ENCODE assay signal across 8 mouse cellular contexts in genomic region chrX:134585103-134586002, GRCm38 (mm10). TPM values are rescaled to one million over a fixed set of nuclear protein-coding genes. Genes with fewer than 3 reads are reported as not detected.
DNase-seq lines count a peak whose midpoint lies in the region; ATAC-seq and TF ChIP-seq lines count a peak whose summit lies in the region.

Gene Rpl36a (plus strand): TSS chrX:134585654.

- intact Hi-C loops in heart, postnatal 10 days (cut with DNase I), result no loop called here

- TF ChIP-seq POLR2A in ES-Bruce4 (IDR thresholded peaks at IDR 0.05; ENCODE audit: insufficient read depth, low read length), result peak; percentile 87

- H3K27me3 ChIP-seq in ES-Bruce4 (ENCODE audit: control insufficient read depth, insufficient read depth, low read length, poor library complexity, severe bottlenecking), result no peaks in the 10 kb centered on the region
- H3K27me3 ChIP-seq in forebrain, embryonic 13.5 days, result no peaks in the 10 kb centered on the region
- H3K27me3 ChIP-seq in liver, postnatal 0 days (ENCODE audit: insufficient read depth, low read length), result no peaks in the 10 kb centered on the region
- no peaks in the 10 kb centered on the region for H3K27me3 ChIP-seq in neural tube, embryonic 14.5 days (ENCODE audit: control insufficient read depth, insufficient read depth, low read length)

- H3K9me3 ChIP-seq in ES-Bruce4 (replicated peaks; ENCODE audit: control insufficient read depth, insufficient read depth, low read length, poor library complexity, severe bottlenecking), result no peaks in the 10 kb centered on the region
- H3K9me3 ChIP-seq in forebrain, embryonic 13.5 days (replicated peaks), result no peaks in the 10 kb centered on the region
- no peaks in the 10 kb centered on the region for H3K9me3 ChIP-seq in liver, postnatal 0 days (ENCODE audit: low read length)
- no peaks in the 10 kb centered on the region for H3K9me3 ChIP-seq in neural tube, embryonic 14.5 days (ENCODE audit: control insufficient read depth, low read length)

- peak; percentile 93 for DNase-seq in heart, postnatal 10 days
- DNase-seq in large intestine, adult 2 months (ENCODE audit: low read depth, low spot score), result peak; percentile 46
- DNase-seq in liver, postnatal 0 days, result peak; percentile 90
- peak; percentile 88 for DNase-seq in testis, postnatal 10 days (ENCODE audit: low spot score)

- peak within 1 kb of the TSS; percentile 98 for H3K4me3 ChIP-seq in ES-Bruce4 (ENCODE audit: low read depth, low read length)
- H3K4me3 ChIP-seq in forebrain, embryonic 13.5 days, result peak within 1 kb of the TSS; percentile 52
- H3K4me3 ChIP-seq in liver, postnatal 0 days (ENCODE audit: low read depth, low read length), result peak within 1 kb of the TSS; percentile 55
- peak within 1 kb of the TSS; percentile 41 for H3K4me3 ChIP-seq in neural tube, embryonic 14.5 days (ENCODE audit: low read depth, low read length)

- peak within 1 kb of the TSS; percentile 82 for H3K27ac ChIP-seq in ES-Bruce4 (ENCODE audit: insufficient read depth, low read length)
- H3K27ac ChIP-seq in forebrain, embryonic 13.5 days, result peak within 1 kb of the TSS; percentile 88
- H3K27ac ChIP-seq in liver, postnatal 0 days (ENCODE audit: low read depth), result peak within 1 kb of the TSS; percentile 78
- H3K27ac ChIP-seq in neural tube, embryonic 14.5 days (ENCODE audit: low read depth, low read length), result peak within 1 kb of the TSS; percentile 71

- H3K9ac ChIP-seq in ES-Bruce4 (ENCODE audit: low read depth, poor library complexity, severe bottlenecking), result peak within 1 kb of the TSS; percentile 59
- peak within 1 kb of the TSS; percentile 76 for H3K9ac ChIP-seq in forebrain, embryonic 13.5 days
- peak within 1 kb of the TSS; percentile 67 for H3K9ac ChIP-seq in liver, postnatal 0 days (replicated peaks)
- peak within 1 kb of the TSS; percentile 47 for H3K9ac ChIP-seq in neural tube, embryonic 14.5 days (replicated peaks; ENCODE audit: low read depth, low read length)

- peak; percentile 99 for ATAC-seq in cerebellum, adult (ENCODE audit: insufficient number of reproducible peaks, low FRiP score, low TSS enrichment)
- peak; percentile 98 for ATAC-seq in forebrain, embryonic 13.5 days
- ATAC-seq in liver, postnatal 0 days, result peak; percentile 96
- peak; percentile 98 for ATAC-seq in neural tube, embryonic 14.5 days (ENCODE audit: low read depth)

- H3K4me2 ChIP-seq in forebrain, embryonic 13.5 days, result peak within 1 kb of the TSS; percentile 64
- H3K4me2 ChIP-seq in liver, postnatal 0 days (ENCODE audit: low read depth, low read length), result peak within 1 kb of the TSS; percentile 73
- peak within 1 kb of the TSS; percentile 61 for H3K4me2 ChIP-seq in neural tube, embryonic 14.5 days (ENCODE audit: low read depth, low read length)

- TF ChIP-seq CTCF in ES-Bruce4 (IDR thresholded peaks at IDR 0.05; ENCODE audit: low read depth, low read length), result peak; percentile 44
- peak; percentile 83 for TF ChIP-seq CTCF in liver, postnatal 0 days (IDR thresholded peaks at IDR 0.05; ENCODE audit: low read depth)

- no peaks in the 10 kb centered on the region for H3K4me1 ChIP-seq in ES-Bruce4 (ENCODE audit: control insufficient read depth, insufficient read depth, low read length)
- peaks cover 6% of the 10 kb centered on the region; the same call in 1 of the 2 replicates for H3K4me1 ChIP-seq in forebrain, embryonic 13.5 days
- no peaks in the 10 kb centered on the region for H3K4me1 ChIP-seq in liver, postnatal 0 days (ENCODE audit: insufficient read depth)
- no peaks in the 10 kb centered on the region for H3K4me1 ChIP-seq in neural tube, embryonic 14.5 days (ENCODE audit: control insufficient read depth, insufficient read depth, low read length)

- WGBS in forebrain, embryonic 13.5 days, result 24% methylated on average over 45 of the region's 45 CpGs
- WGBS in large intestine, adult 2 months, result 15% methylated on average over 45 of the region's 45 CpGs
- 23% methylated on average over 45 of the region's 45 CpGs for WGBS in liver, postnatal 0 days (ENCODE audit: insufficient replicate concordance)
- WGBS in neural tube, embryonic 14.5 days, result 14% methylated on average over 45 of the region's 45 CpGs

- no peak for TF ChIP-seq EP300 in ES-Bruce4 (IDR thresholded peaks at IDR 0.05; ENCODE audit: insufficient read depth, low read depth, low read length)
- peak; percentile 58; the same call in 1 of the 2 replicates for TF ChIP-seq EP300 in liver, postnatal 0 days (IDR thresholded peaks at IDR 0.05; ENCODE audit: low read depth)

- peaks cover 34% of the 10 kb centered on the region for H3K36me3 ChIP-seq in ES-Bruce4 (ENCODE audit: control insufficient read depth, insufficient read depth, low read length, poor library complexity, severe bottlenecking)
- H3K36me3 ChIP-seq in forebrain, embryonic 13.5 days (ENCODE audit: poor library complexity, severe bottlenecking), result peaks cover 12% of the 10 kb centered on the region; the same call in 1 of the 2 replicates
- peaks cover 5% of the 10 kb centered on the region; the same call in 1 of the 2 replicates for H3K36me3 ChIP-seq in liver, postnatal 0 days (replicated peaks; ENCODE audit: insufficient read depth, low read length)
- no peaks in the 10 kb centered on the region for H3K36me3 ChIP-seq in neural tube, embryonic 14.5 days (ENCODE audit: control insufficient read depth, insufficient read depth, low read length)

RNA-seq across cellular contexts. Expression of gene Rpl36a, which starts in this region (rescaled TPM):
- polyA plus RNA-seq in ES-Bruce4 (2011; ENCODE audit: insufficient read depth, insufficient read length, low read depth, missing spikeins), result 1,186 and 1,244 TPM in 2 replicates
- polyA plus RNA-seq in forebrain, embryonic 13.5 days (2015; fragmentation: Nextera tagmentation; extraction: Ambion mirVana), result 264 and 325 TPM in 2 replicates
- 100 to 1,000 TPM; 186 TPM for total RNA-seq in heart, postnatal 10 days (2021)
- 141 and 203 TPM in 2 replicates for polyA plus RNA-seq in large intestine, adult 2 months (2012; rRNA removed)
- 306 and 323 TPM in 2 replicates for polyA plus RNA-seq in liver, postnatal 0 days (2015; fragmentation: Nextera tagmentation; extraction: Ambion mirVana)
- polyA plus RNA-seq in neural tube, embryonic 14.5 days (2014; fragmentation: Nextera tagmentation; extraction: Ambion mirVana), result 181 and 189 TPM in 2 replicates

Comparison
In these comparisons a context has a peak if more than half of its experiments do, and no peak if none do; other contexts are left out.
1. Peak in every context shown above with its lines: DNase-seq, ATAC-seq, H3K4me3 ChIP-seq and H3K27ac ChIP-seq.
2. H3K4me3 ChIP-seq: peak in every context shown above with its lines; median percentile 98 in ES-Bruce4; 55 in liver, postnatal 0 days; 52 in forebrain, embryonic 13.5 days; 41 in neural tube, embryonic 14.5 days.